Mouse (Mus musculus) retina, embryonic 14.5 days (tissue): ENCODE data around the gene Olfr172.

Source experiments
- DNase-seq: peaks from one replicate; pipeline ENCODE4 v3.0.0-alpha.2; 2015; ENCODE audit warnings: low spot score

Gene Olfr172

GRCm38 (mm10) chr16:58763076-58763475, at the start of gene Olfr172:
Olfr172 (minus strand) TSS chr16:58763176.
- no peak for DNase-seq

GRCm38 (mm10) chr16:58800168-58800567, 37.2 kb upstream of the Olfr172 start, which contains the start of gene Olfr173:
Olfr173 (minus strand) TSS chr16:58800268.
- DNase-seq, result no peak

- no peak for DNase-seq
These were observed 6.8 kb downstream of the Olfr172 start for GRCm38 (mm10) chr16:58756191-58756590.

GRCm38 (mm10) chr16:58751314-58751713, 11.7 kb downstream of the Olfr172 start:
- DNase-seq, result peak; percentile 34

- DNase-seq, result no peak
These were observed 16.3 kb downstream of the Olfr172 start for GRCm38 (mm10) chr16:58746715-58747114.

- no peak for DNase-seq
These were observed 22.2 kb downstream of the Olfr172 start for GRCm38 (mm10) chr16:58740751-58741150.

GRCm38 (mm10) chr16:58738800-58739199, 24.2 kb downstream of the Olfr172 start:
- DNase-seq, result no peak

GRCm38 (mm10) chr16:58738205-58738604, 24.8 kb downstream of the Olfr172 start:
- no peak for DNase-seq

- DNase-seq, result no peak
These were observed 34.8 kb downstream of the Olfr172 start for GRCm38 (mm10) chr16:58728176-58728671.

GRCm38 (mm10) chr16:58727477-58728131, 35.4 kb downstream of the Olfr172 start, which contains the start of gene Cldnd1:
Cldnd1 (plus strand) TSS chr16:58727910.
- DNase-seq, result peak; percentile 94

- DNase-seq, result no peak
These were observed 36.1 kb downstream of the Olfr172 start for GRCm38 (mm10) chr16:58726680-58727476.

- no peak for DNase-seq
These were observed 40.7 kb downstream of the Olfr172 start for GRCm38 (mm10) chr16:58722292-58722691.

- DNase-seq, result no peak
These were observed 44.3 kb downstream of the Olfr172 start, which contains the start of gene Gpr15 for GRCm38 (mm10) chr16:58718666-58719120. Gpr15 (minus strand) TSS chr16:58719070.

- no peak for DNase-seq
These were observed 48.0 kb downstream of the Olfr172 start for GRCm38 (mm10) chr16:58715018-58715417.

GRCm38 (mm10) chr16:58713128-58713527, 49.8 kb downstream of the Olfr172 start:
- DNase-seq, result no peak

GRCm38 (mm10) chr16:58712221-58712620, 50.8 kb downstream of the Olfr172 start:
- DNase-seq, result no peak
